Mouse (Mus musculus) monocyte, adult 5-6 weeks (primary cell): Measurements from ENCODE around the gene Itgb2l. TPM values are rescaled to one million over a fixed set of nuclear protein-coding genes. Genes with fewer than 3 reads are reported as not detected.

Experiments
- ATAC-seq: fragments of 153-309, 156-312 bp; replicated peaks from 2 replicates; pipeline ENCODE4 v1.8.0; 2017; ENCODE audit warnings: mild to moderate bottlenecking; ENCODE audit not compliant: low TSS enrichment, insufficient number of reproducible peaks, severe bottlenecking, poor library complexity, low FRiP score
- total RNA-seq: library from RNA; stranded (forward); fragments of 200-1000, 200-491, 200-594 nt; gene quantifications from 3 replicates; pipeline ENCODE4 v1.2.3, GENCODE M21; 2017

The Itgb2l gene
- total RNA-seq, 1 experiment from 2014 or later, result not detected

DNA sequence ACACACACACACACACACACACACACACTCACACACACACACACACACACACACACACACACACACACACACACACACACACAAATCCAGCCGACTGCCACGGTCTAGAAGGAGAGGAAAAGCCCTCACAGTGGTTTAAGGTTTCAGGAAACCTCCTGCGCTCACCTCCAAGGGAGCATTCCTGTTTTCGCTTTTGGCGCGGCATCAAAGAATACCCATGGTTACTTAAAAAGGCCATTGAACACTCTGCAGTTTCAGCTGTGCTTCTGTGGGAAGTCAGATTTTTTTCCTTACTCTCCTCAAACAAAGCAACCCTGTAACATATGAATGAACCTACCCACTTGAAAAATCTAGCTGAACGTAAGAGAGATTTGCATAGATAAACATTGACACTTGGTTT lies 67.1 kb downstream of the Itgb2l start:
- ATAC-seq, result no peak

DNA sequence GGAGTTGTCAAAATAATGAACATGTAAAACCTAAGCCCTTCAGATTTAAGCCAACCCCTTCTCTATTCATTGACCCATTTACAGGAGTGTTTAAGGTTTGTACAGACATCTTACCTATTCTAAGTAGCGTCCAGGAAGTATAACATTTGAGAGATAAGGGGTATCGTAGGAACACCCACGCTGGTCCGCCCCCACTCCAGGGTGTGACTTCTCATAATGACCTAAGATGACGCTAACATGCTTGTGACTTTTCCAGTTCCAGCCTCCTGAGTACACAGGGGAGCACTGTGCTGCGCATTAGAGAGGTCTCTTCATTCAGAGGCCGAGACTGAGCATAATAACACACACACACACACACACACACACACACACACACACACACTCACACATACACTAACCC lies 67.9 kb downstream of the Itgb2l start:
- ATAC-seq, result no peak

DNA sequence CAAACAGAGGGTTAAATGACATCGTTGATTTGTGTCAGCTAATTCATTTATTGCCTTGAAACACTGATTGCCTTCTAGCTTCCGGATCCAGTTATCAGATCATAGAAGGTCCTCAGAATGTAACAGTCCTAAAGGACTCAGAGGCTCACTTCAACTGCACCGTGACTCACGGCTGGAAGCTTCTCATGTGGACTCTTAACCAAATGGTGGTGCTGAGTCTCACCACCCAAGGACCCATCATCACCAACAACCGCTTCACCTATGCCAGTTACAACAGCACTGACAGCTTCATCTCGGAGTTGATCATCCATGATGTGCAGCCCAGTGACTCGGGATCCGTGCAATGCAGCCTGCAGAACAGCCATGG lies 70.7 kb downstream of the Itgb2l start:
- peak; percentile 25; the same call in 1 of the 2 replicates for ATAC-seq

Other genes with a start within 250 kb of the Itgb2l start
- not detected in 3 replicates for gene Sh3bgr, start 243.2 kb downstream of the Itgb2l start, total RNA-seq
- gene B3galt5, start 207.8 kb downstream of the Itgb2l start, total RNA-seq, result 0.29 TPM in 1 of 3 replicates, not detected in the others
- gene Pcp4, start 24.0 kb upstream of the Itgb2l start, total RNA-seq, result not detected in 3 replicates